Mouse (Mus musculus): Measurements from ENCODE around the gene Cdkn2c. TPM values are rescaled to one million over a fixed set of nuclear protein-coding genes. Genes with fewer than 3 reads are reported as not detected.
A peak's percentile ranks its signal among the peaks of the same experiment; 100 is the strongest.

The Cdkn2c gene
- polyA plus RNA-seq, 1 experiment from 2014 or later, result 3.3 TPM

GRCm38 (mm10) chr4:109657021-109657850, 9.8 kb downstream of the Cdkn2c start:
- peaks cover 14% of the 10 kb centered on the region for H3K4me1 ChIP-seq (replicated peaks)
- peak overlapping the region; percentile 34; the same call in 1 of the 2 replicates for H3K9ac ChIP-seq (replicated peaks)
- H3K36me3 ChIP-seq, result no peaks in the 10 kb centered on the region
- peaks cover 62% of the 10 kb centered on the region for H3K27me3 ChIP-seq
- peak; percentile 80; the same call in 1 of the 2 replicates for ATAC-seq (ENCODE audit: insufficient number of reproducible peaks, insufficient read depth, low FRiP score, low TSS enrichment, low read depth)
- H3K9me3 ChIP-seq, result no peaks in the 10 kb centered on the region
- H3K4me3 ChIP-seq (replicated peaks), result peak overlapping the region; percentile 39
- no peak overlapping the region for H3K27ac ChIP-seq
- WGBS, result under 1% methylated on average over 51 of the region's 53 CpGs
- H3K4me2 ChIP-seq, result peak overlapping the region; percentile 62

GRCm38 (mm10) chr4:109656301-109656700, 10.7 kb downstream of the Cdkn2c start:
- Histone ChIP-seq H3K36me3 (no peaks in the 10 kb centered on the region), H3K4me2 (no peak overlapping the region), H3K9me3 (no peaks in the 10 kb centered on the region), H3K27me3 (peaks cover 56% of the 10 kb centered on the region), H3K9ac (replicated peaks) (no peak overlapping the region), H3K4me3 (replicated peaks) (no peak overlapping the region), H3K4me1 (replicated peaks) (peaks cover 14% of the 10 kb centered on the region), H3K27ac (no peak overlapping the region)
- 4% methylated on average over 4 of the region's 4 CpGs for WGBS
- no peak for ATAC-seq (ENCODE audit: insufficient number of reproducible peaks, insufficient read depth, low FRiP score, low TSS enrichment, low read depth)

GRCm38 (mm10) chr4:109655738-109656137, 11.3 kb downstream of the Cdkn2c start:
- Histone ChIP-seq H3K36me3 (no peaks in the 10 kb centered on the region), H3K9ac (replicated peaks) (no peak overlapping the region), H3K4me1 (replicated peaks) (peaks cover 14% of the 10 kb centered on the region), H3K4me2 (no peak overlapping the region), H3K27ac (no peak overlapping the region), H3K27me3 (peaks cover 52% of the 10 kb centered on the region), H3K4me3 (replicated peaks) (no peak overlapping the region), H3K9me3 (no peaks in the 10 kb centered on the region)
- WGBS, result 38% methylated on average over 2 of the region's 2 CpGs
- no peak for ATAC-seq (ENCODE audit: insufficient number of reproducible peaks, insufficient read depth, low FRiP score, low TSS enrichment, low read depth)

GRCm38 (mm10) chr4:109654701-109655100, 12.3 kb downstream of the Cdkn2c start:
- Histone ChIP-seq H3K27me3 (peaks cover 46% of the 10 kb centered on the region), H3K9ac (replicated peaks) (no peak overlapping the region)

GRCm38 (mm10) chr4:109653251-109653650, 13.7 kb downstream of the Cdkn2c start:
- ATAC-seq (ENCODE audit: insufficient number of reproducible peaks, insufficient read depth, low FRiP score, low TSS enrichment, low read depth), result no peak
- Histone ChIP-seq H3K4me3 (replicated peaks) (no peak overlapping the region), H3K27ac (no peak overlapping the region)

More at GRCm38 (mm10) chr4:109654701-109655100, 12.3 kb downstream of the Cdkn2c start:
- H3K27ac ChIP-seq, result no peak overlapping the region
- H3K4me1 ChIP-seq (replicated peaks), result peaks cover 14% of the 10 kb centered on the region
- H3K36me3 ChIP-seq, result no peaks in the 10 kb centered on the region
- 54% methylated on average over 2 of the region's 2 CpGs for WGBS
- H3K4me3 ChIP-seq (replicated peaks), result no peak overlapping the region
- no peaks in the 10 kb centered on the region for H3K9me3 ChIP-seq
- no peak overlapping the region for H3K4me2 ChIP-seq
- ATAC-seq (ENCODE audit: insufficient number of reproducible peaks, insufficient read depth, low FRiP score, low TSS enrichment, low read depth), result no peak

GRCm38 (mm10) chr4:109649331-109649730, 17.7 kb downstream of the Cdkn2c start:
- H3K9ac ChIP-seq (replicated peaks), result no peak overlapping the region
- peaks cover 2% of the 10 kb centered on the region; the same call in 1 of the 2 replicates for H3K27me3 ChIP-seq
- WGBS, result 78% methylated on average over 5 of the region's 5 CpGs
- H3K4me3 ChIP-seq (replicated peaks), result no peak overlapping the region
- H3K27ac ChIP-seq, result no peak overlapping the region
- no peak for ATAC-seq (ENCODE audit: insufficient number of reproducible peaks, insufficient read depth, low FRiP score, low TSS enrichment, low read depth)
- H3K36me3 ChIP-seq, result no peaks in the 10 kb centered on the region
- no peak overlapping the region for H3K4me2 ChIP-seq
- H3K9me3 ChIP-seq, result no peaks in the 10 kb centered on the region
- H3K4me1 ChIP-seq (replicated peaks), result no peaks in the 10 kb centered on the region

More at GRCm38 (mm10) chr4:109653251-109653650, 13.7 kb downstream of the Cdkn2c start:
- Histone ChIP-seq H3K4me2 (no peak overlapping the region), H3K9ac (replicated peaks) (no peak overlapping the region), H3K9me3 (no peaks in the 10 kb centered on the region), H3K36me3 (no peaks in the 10 kb centered on the region), H3K27me3 (peaks cover 33% of the 10 kb centered on the region), H3K4me1 (replicated peaks) (peaks cover 14% of the 10 kb centered on the region)

- H3K27ac ChIP-seq, result no peak overlapping the region
- no peaks in the 10 kb centered on the region for H3K36me3 ChIP-seq
- ATAC-seq (ENCODE audit: insufficient number of reproducible peaks, insufficient read depth, low FRiP score, low TSS enrichment, low read depth), result no peak
- H3K4me3 ChIP-seq (replicated peaks), result no peak overlapping the region
- H3K4me1 ChIP-seq (replicated peaks), result no peaks in the 10 kb centered on the region
- H3K27me3 ChIP-seq, result no peaks in the 10 kb centered on the region
- WGBS, result 55% methylated on average over 4 of the region's 4 CpGs
- H3K9ac ChIP-seq (replicated peaks), result no peak overlapping the region
- no peaks in the 10 kb centered on the region for H3K9me3 ChIP-seq
- no peak overlapping the region for H3K4me2 ChIP-seq
Observed at GRCm38 (mm10) chr4:109647281-109647680, 19.7 kb downstream of the Cdkn2c start.

GRCm38 (mm10) chr4:109641451-109641850, 25.5 kb downstream of the Cdkn2c start:
- Histone ChIP-seq H3K4me3 (replicated peaks) (no peak overlapping the region), H3K4me2 (no peak overlapping the region), H3K27ac (no peak overlapping the region), H3K9me3 (no peaks in the 10 kb centered on the region), H3K36me3 (no peaks in the 10 kb centered on the region), H3K9ac (replicated peaks) (no peak overlapping the region), H3K27me3 (no peaks in the 10 kb centered on the region), H3K4me1 (replicated peaks) (no peaks in the 10 kb centered on the region)
- 81% methylated on average over 3 of the region's 3 CpGs for WGBS
- ATAC-seq (ENCODE audit: insufficient number of reproducible peaks, insufficient read depth, low FRiP score, low TSS enrichment, low read depth), result no peak

GRCm38 (mm10) chr4:109640141-109640540, 26.8 kb downstream of the Cdkn2c start:
- H3K36me3 ChIP-seq, result no peaks in the 10 kb centered on the region
- H3K4me3 ChIP-seq (replicated peaks), result no peak overlapping the region
- H3K9ac ChIP-seq (replicated peaks), result no peak overlapping the region
- H3K4me2 ChIP-seq, result no peak overlapping the region
- no peak for ATAC-seq (ENCODE audit: insufficient number of reproducible peaks, insufficient read depth, low FRiP score, low TSS enrichment, low read depth)
- H3K9me3 ChIP-seq, result no peaks in the 10 kb centered on the region
- 85% methylated on average over 7 of the region's 7 CpGs for WGBS
- H3K4me1 ChIP-seq (replicated peaks), result no peaks in the 10 kb centered on the region
- no peak overlapping the region for H3K27ac ChIP-seq
- no peaks in the 10 kb centered on the region for H3K27me3 ChIP-seq

- WGBS, result 82% methylated on average over 9 of the region's 9 CpGs
- Histone ChIP-seq H3K4me2 (no peak overlapping the region), H3K27me3 (no peaks in the 10 kb centered on the region)
Observed at GRCm38 (mm10) chr4:109639356-109639755, 27.6 kb downstream of the Cdkn2c start.

GRCm38 (mm10) chr4:109634971-109635370, 32.0 kb downstream of the Cdkn2c start:
- Histone ChIP-seq H3K9ac (replicated peaks) (no peak overlapping the region), H3K4me1 (replicated peaks) (no peaks in the 10 kb centered on the region), H3K36me3 (no peaks in the 10 kb centered on the region), H3K9me3 (no peaks in the 10 kb centered on the region), H3K4me2 (no peak overlapping the region), H3K27ac (no peak overlapping the region), H3K4me3 (replicated peaks) (no peak overlapping the region), H3K27me3 (no peaks in the 10 kb centered on the region)
- ATAC-seq (ENCODE audit: insufficient number of reproducible peaks, insufficient read depth, low FRiP score, low TSS enrichment, low read depth), result no peak
- WGBS, result 93% methylated on average over 2 of the region's 2 CpGs

More at GRCm38 (mm10) chr4:109639356-109639755, 27.6 kb downstream of the Cdkn2c start:
- H3K27ac ChIP-seq, result no peak overlapping the region
- H3K9me3 ChIP-seq, result no peaks in the 10 kb centered on the region
- H3K4me1 ChIP-seq (replicated peaks), result no peaks in the 10 kb centered on the region
- no peak for ATAC-seq (ENCODE audit: insufficient number of reproducible peaks, insufficient read depth, low FRiP score, low TSS enrichment, low read depth)
- no peak overlapping the region for H3K9ac ChIP-seq (replicated peaks)
- H3K4me3 ChIP-seq (replicated peaks), result no peak overlapping the region
- no peaks in the 10 kb centered on the region for H3K36me3 ChIP-seq
